Mouse (Mus musculus) intestine, embryonic 14.5 days (tissue): ENCODE data around the gene Slc22a19. TPM values are rescaled to one million over a fixed set of nuclear protein-coding genes. Genes with fewer than 3 reads are reported as not detected.
"Not testable (repeated sequence)": the region's sequence is repeated elsewhere in the genome, so short reads cannot be mapped to it uniquely, and the experiment has no call there.

Experiments used
- ATAC-seq: fragments of 200-750 bp; cut with Nextera tagmentation; replicated peaks from 2 replicates; pipeline ENCODE4 v1.8.0; 2017; ENCODE audit warnings: low read depth, moderate number of reproducible peaks, moderate TSS enrichment, moderate library complexity; ENCODE audit not compliant: low FRiP score, low TSS enrichment
- DNase-seq: peaks from one replicate; pipeline ENCODE4 v3.0.0-alpha.2; 2018; ENCODE audit warnings: low spot score
- H3K27ac ChIP-seq: fragments of 300-500 bp; sonication (generic); 2 replicates; pipeline ENCODE4 v1.5.1; 2014; ENCODE audit warnings: low read depth, mild to moderate bottlenecking, control low read depth
- H3K27me3 ChIP-seq: fragments of 300-500 bp; sonication (generic); replicated peaks from 2 replicates; pipeline ENCODE4 v1.6.1; 2014; ENCODE audit warnings: low read length, control low read depth; ENCODE audit not compliant: control insufficient read depth, insufficient read depth
- H3K36me3 ChIP-seq: fragments of 300-500 bp; sonication (generic); 2 replicates; pipeline ENCODE4 v1.6.1; 2014; ENCODE audit warnings: low read length, control low read depth; ENCODE audit not compliant: control insufficient read depth, insufficient read depth
- H3K4me1 ChIP-seq: fragments of 300-500 bp; sonication (generic); replicated peaks from 2 replicates; pipeline ENCODE4 v1.6.1; 2014; ENCODE audit warnings: low read length, control low read depth, mixed read lengths; ENCODE audit not compliant: control insufficient read depth, insufficient read depth
- H3K4me2 ChIP-seq: fragments of 300-500 bp; sonication (generic); 2 replicates; pipeline ENCODE4 v1.6.1; 2014; ENCODE audit warnings: low read length
- H3K4me3 ChIP-seq: fragments of 300-500 bp; sonication (generic); 2 replicates; pipeline ENCODE4 v1.5.1; 2014; ENCODE audit warnings: low read depth, low read length, control low read depth, mixed read lengths
- H3K9ac ChIP-seq: fragments of 300-500 bp; sonication (generic); 2 replicates; pipeline ENCODE4 v1.6.1; 2014; ENCODE audit warnings: mild to moderate bottlenecking, low read length
- H3K9me3 ChIP-seq: fragments of 300-500 bp; sonication (generic); 2 replicates; pipeline ENCODE4 v1.6.1; 2016; ENCODE audit warnings: low read length, control low read depth; ENCODE audit not compliant: control insufficient read depth
- WGBS: fragments of 180-500 bp; shearing (Covaris S2); extraction: QIAGEN DNeasy Blood & Tissue Kit; methylation state at CpG from one replicate; pipeline ENCODE4 v1.1.7; 2014; 5-methylcytosine and 5-hydroxymethylcytosine counted together
- polyA plus RNA-seq: library from polyadenylated mRNA; unstranded; fragments of >200 nt; fragmentation: Nextera tagmentation; extraction: Ambion mirVana; gene quantifications from 2 replicates; pipeline ENCODE4 v1.2.1, GENCODE M21; 2014

Gene Slc22a19
- not detected in 2 replicates for polyA plus RNA-seq

DNA sequence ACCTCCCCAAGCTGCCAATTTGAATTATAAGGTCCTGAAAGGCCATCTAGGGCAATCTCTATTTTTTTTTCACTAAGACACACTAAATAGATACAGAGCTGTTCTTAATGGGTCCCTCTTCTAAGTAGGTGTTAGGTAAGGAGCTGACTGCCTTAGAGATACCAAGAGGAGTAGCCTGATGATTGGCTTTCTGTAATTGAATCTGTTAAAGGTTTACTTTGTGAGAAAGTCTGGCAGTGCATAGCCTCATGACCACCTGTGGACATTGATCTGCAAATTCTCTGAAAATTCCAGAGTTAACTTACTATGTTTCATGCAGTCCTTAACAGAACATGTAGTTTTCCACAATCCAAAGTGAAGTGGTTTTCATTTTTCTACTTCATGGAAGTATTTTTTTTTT lies at the start of gene Slc22a19:
Gene Slc22a19, minus strand, starts transcription at position 163 of the 400 bp plus-strand sequence.
- no peak within 1 kb of the TSS for H3K27ac ChIP-seq
- H3K4me1 ChIP-seq, result no peaks in the 10 kb centered on the region
- H3K4me2 ChIP-seq, result no peak within 1 kb of the TSS
- DNase-seq (no peak), ATAC-seq (no peak)
- H3K9ac ChIP-seq, result no peak within 1 kb of the TSS
- no peaks in the 10 kb centered on the region for H3K9me3 ChIP-seq
- H3K27me3 ChIP-seq, result no peaks in the 10 kb centered on the region
- no peaks in the 10 kb centered on the region for H3K36me3 ChIP-seq
- no peak within 1 kb of the TSS for H3K4me3 ChIP-seq

- H3K27me3 ChIP-seq, H3K9me3 ChIP-seq, ATAC-seq, H3K4me2 ChIP-seq, H3K9ac ChIP-seq, H3K36me3 ChIP-seq, H3K27ac ChIP-seq, H3K4me3 ChIP-seq, DNase-seq, H3K4me1 ChIP-seq: not testable (repeated sequence)
- WGBS, result 65% methylated on average over 13 of the region's 13 CpGs
Measured at GRCm38 (mm10) chr19:7753371-7753770, 42.3 kb upstream of the Slc22a19 start.

DNA sequence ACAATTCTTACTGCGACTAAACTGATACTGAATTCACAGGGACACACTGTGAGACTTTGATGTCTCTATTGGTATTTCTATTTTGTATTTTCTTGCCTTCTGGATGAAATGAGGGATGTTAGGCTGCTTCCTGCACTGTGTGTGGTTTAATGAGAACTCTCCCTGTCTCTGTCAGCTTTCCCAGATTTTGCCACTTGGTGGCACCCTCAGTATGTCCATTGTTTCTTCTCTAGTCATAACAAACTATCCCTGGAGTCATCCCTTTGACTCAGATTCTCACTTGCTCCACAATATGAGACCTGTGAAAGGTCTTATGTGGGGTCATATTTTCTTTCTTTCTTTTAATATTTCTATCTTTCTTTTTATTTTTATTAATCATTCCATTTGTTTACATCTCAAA lies 18.4 kb upstream of the Slc22a19 start:
- no peaks in the 10 kb centered on the region for H3K4me1 ChIP-seq
- H3K4me3 ChIP-seq, result no peak overlapping the region
- H3K27ac ChIP-seq, result no peak overlapping the region
- H3K9me3 ChIP-seq, result no peaks in the 10 kb centered on the region
- H3K36me3 ChIP-seq, result no peaks in the 10 kb centered on the region
- H3K27me3 ChIP-seq, result no peaks in the 10 kb centered on the region
- no peak overlapping the region for H3K9ac ChIP-seq
- ATAC-seq (no peak), DNase-seq (no peak)
- WGBS, result 24% methylated on average over 1 of the region's 1 CpGs
- H3K4me2 ChIP-seq, result no peak overlapping the region

- H3K27me3 ChIP-seq, H3K4me3 ChIP-seq, H3K36me3 ChIP-seq, ATAC-seq, H3K9ac ChIP-seq, DNase-seq, H3K9me3 ChIP-seq, H3K4me1 ChIP-seq, H3K27ac ChIP-seq, H3K4me2 ChIP-seq: not testable (repeated sequence)
- 71% methylated on average over 3 of the region's 3 CpGs for WGBS
Measured at GRCm38 (mm10) chr19:7693104-7693503, 18.0 kb downstream of the Slc22a19 start.

GRCm38 (mm10) chr19:7691259-7691658 lies 19.9 kb downstream of the Slc22a19 start:
- Histone ChIP-seq H3K4me1 (no peaks in the 10 kb centered on the region), H3K9me3 (no peaks in the 10 kb centered on the region), H3K27me3 (no peaks in the 10 kb centered on the region), H3K36me3 (no peaks in the 10 kb centered on the region), H3K4me3 (no peak overlapping the region), H3K4me2 (no peak overlapping the region), H3K27ac (no peak overlapping the region), H3K9ac (no peak overlapping the region)
- DNase-seq, result no peak
- WGBS, result 88% methylated on average over 2 of the region's 2 CpGs
- ATAC-seq, result no peak

- no peaks in the 10 kb centered on the region for H3K36me3 ChIP-seq
- H3K4me2 ChIP-seq, result no peak overlapping the region
- no peak overlapping the region for H3K4me3 ChIP-seq
- no peaks in the 10 kb centered on the region for H3K27me3 ChIP-seq
- ATAC-seq (no peak), DNase-seq (no peak)
- 81% methylated on average over 1 of the region's 1 CpGs for WGBS
- H3K27ac ChIP-seq, result no peak overlapping the region
- no peaks in the 10 kb centered on the region for H3K4me1 ChIP-seq
- no peak overlapping the region for H3K9ac ChIP-seq
- no peaks in the 10 kb centered on the region for H3K9me3 ChIP-seq
Measured at GRCm38 (mm10) chr19:7687988-7688387, 23.1 kb downstream of the Slc22a19 start.

DNA sequence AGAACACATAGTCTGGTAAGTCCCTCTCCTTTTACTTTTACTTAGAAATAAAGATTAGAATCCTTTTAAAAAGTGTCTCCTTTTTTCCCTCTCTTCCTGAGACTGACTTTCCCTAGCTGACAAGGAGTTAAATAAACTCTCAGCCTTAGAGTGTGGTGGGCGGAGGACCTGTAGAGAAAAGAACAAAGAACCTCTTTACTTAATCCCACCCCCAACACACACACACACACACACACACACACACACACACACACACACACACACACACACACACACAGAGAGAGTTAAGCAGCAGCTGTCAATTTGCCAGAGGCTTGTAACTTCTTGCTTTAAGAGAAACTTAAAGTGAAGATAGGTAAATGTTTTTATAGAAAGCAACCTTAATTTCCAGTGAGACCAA lies 39.1 kb downstream of the Slc22a19 start:
- Histone ChIP-seq H3K9me3 (no peaks in the 10 kb centered on the region), H3K4me2 (no peak overlapping the region), H3K36me3 (no peaks in the 10 kb centered on the region), H3K4me1 (no peaks in the 10 kb centered on the region), H3K9ac (no peak overlapping the region), H3K4me3 (no peak overlapping the region), H3K27me3 (no peaks in the 10 kb centered on the region), H3K27ac (no peak overlapping the region)
- ATAC-seq, result no peak
- DNase-seq, result no peak
- WGBS, result 29% methylated on average over 1 of the region's 1 CpGs

- no peak overlapping the region for H3K27ac ChIP-seq
- WGBS, result 81% methylated on average over 8 of the region's 8 CpGs
- H3K4me1 ChIP-seq, result no peaks in the 10 kb centered on the region
- H3K27me3 ChIP-seq, result no peaks in the 10 kb centered on the region
- H3K4me3 ChIP-seq, result no peak overlapping the region
- H3K36me3 ChIP-seq, result no peaks in the 10 kb centered on the region
- DNase-seq (no peak), ATAC-seq (no peak)
- no peak overlapping the region for H3K9ac ChIP-seq
- H3K9me3 ChIP-seq, result no peaks in the 10 kb centered on the region
- no peak overlapping the region for H3K4me2 ChIP-seq
Measured at GRCm38 (mm10) chr19:7648913-7649666, 62.0 kb downstream of the Slc22a19 start.

GRCm38 (mm10) chr19:7633786-7634185 lies 77.3 kb downstream of the Slc22a19 start:
- H3K9me3 ChIP-seq, result no peaks in the 10 kb centered on the region
- no peaks in the 10 kb centered on the region for H3K27me3 ChIP-seq
- no peaks in the 10 kb centered on the region for H3K36me3 ChIP-seq
- WGBS, result 72% methylated on average over 1 of the region's 1 CpGs
- no peak overlapping the region for H3K27ac ChIP-seq
- ATAC-seq, result no peak
- no peaks in the 10 kb centered on the region for H3K4me1 ChIP-seq
- no peak overlapping the region for H3K4me3 ChIP-seq
- DNase-seq, result no peak
- H3K4me2 ChIP-seq, result no peak overlapping the region
- H3K9ac ChIP-seq, result no peak overlapping the region
